Mouse (Mus musculus): ENCODE data around the gene Lyz2. TPM values are rescaled to one million over a fixed set of nuclear protein-coding genes. Genes with fewer than 3 reads are reported as not detected.
"Not testable (repeated sequence)": the region's sequence is repeated elsewhere in the genome, so short reads cannot be mapped to it uniquely, and the experiment has no call there.

Gene Lyz2
- total RNA-seq, 2 experiments from 2014 or later = 30.6 to 45.9 TPM

- Histone ChIP-seq H3K27ac (no peak overlapping the region), H3K4me3 (no peak overlapping the region)
- TF ChIP-seq CTCF (IDR thresholded peaks at IDR 0.05) = no peak
- intact Hi-C loops (cut with DNase I) = no loop called here
- no peak for DNase-seq
Observed at GRCm38 (mm10) chr10:117290046-117290870, 8.1 kb upstream of the Lyz2 start.

- DNase-seq; H3K4me3 ChIP-seq; H3K27ac ChIP-seq; intact Hi-C loops (cut with DNase I): not testable (repeated sequence)
Observed at GRCm38 (mm10) chr10:117289034-117289505, 6.9 kb upstream of the Lyz2 start.

GRCm38 (mm10) chr10:117288197-117289033 is 6.3 kb upstream of the Lyz2 start:
- Histone ChIP-seq H3K4me3 (no peak overlapping the region), H3K27ac (no peak overlapping the region)
- no peak for DNase-seq
- intact Hi-C loops (cut with DNase I) = no loop called here
- TF ChIP-seq CTCF (IDR thresholded peaks at IDR 0.05) = no peak

DNA sequence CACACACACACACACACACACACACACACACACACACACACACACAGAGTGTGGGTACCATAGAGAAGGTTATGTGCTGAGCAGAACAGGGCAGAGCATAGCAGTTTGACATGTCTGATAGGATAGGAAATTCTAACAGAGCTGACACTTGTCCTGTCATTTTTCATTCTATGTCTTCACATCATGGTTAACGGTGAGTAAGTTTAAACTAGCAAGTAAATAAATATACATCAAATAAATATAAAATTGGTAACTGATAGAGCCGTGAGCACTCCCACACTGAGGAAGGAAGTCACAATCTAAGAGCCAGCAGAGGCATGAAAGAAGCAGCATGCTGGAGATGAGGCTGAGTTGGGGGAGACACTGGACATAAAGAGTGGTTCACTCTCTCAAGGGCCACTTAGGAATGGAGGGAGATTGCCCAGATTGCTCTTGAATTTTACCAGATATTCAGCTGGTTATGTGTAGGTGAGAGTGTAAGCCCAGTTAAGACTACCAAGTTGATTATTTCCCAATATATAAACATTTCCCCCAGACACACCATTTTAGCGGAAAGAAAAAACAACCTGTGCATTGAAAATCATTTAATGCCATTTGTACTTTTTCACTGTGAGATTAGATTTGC is 5.2 kb upstream of the Lyz2 start:
- no peak for DNase-seq
- no peak for TF ChIP-seq CTCF (IDR thresholded peaks at IDR 0.05)
- Histone ChIP-seq H3K27ac (no peak overlapping the region), H3K4me3 (no peak overlapping the region)
- intact Hi-C loops (cut with DNase I) = no loop called here

- Histone ChIP-seq H3K27ac (no peak overlapping the region), H3K4me3 (no peak overlapping the region)
- no peak for TF ChIP-seq CTCF (IDR thresholded peaks at IDR 0.05)
- DNase-seq = no peak
- intact Hi-C loops (cut with DNase I) = no loop called here
Observed at GRCm38 (mm10) chr10:117286366-117286970, 4.3 kb upstream of the Lyz2 start.

GRCm38 (mm10) chr10:117285584-117285983 is 3.5 kb upstream of the Lyz2 start:
- H3K27ac ChIP-seq; DNase-seq; H3K4me3 ChIP-seq; intact Hi-C loops (cut with DNase I): not testable (repeated sequence)

- Histone ChIP-seq H3K4me3 (no peak overlapping the region), H3K27ac (no peak overlapping the region)
- DNase-seq = no peak
- no peak for TF ChIP-seq CTCF (IDR thresholded peaks at IDR 0.05)
- intact Hi-C loops (cut with DNase I) = no loop called here
Observed at GRCm38 (mm10) chr10:117284578-117285520, 2.7 kb upstream of the Lyz2 start.

DNA sequence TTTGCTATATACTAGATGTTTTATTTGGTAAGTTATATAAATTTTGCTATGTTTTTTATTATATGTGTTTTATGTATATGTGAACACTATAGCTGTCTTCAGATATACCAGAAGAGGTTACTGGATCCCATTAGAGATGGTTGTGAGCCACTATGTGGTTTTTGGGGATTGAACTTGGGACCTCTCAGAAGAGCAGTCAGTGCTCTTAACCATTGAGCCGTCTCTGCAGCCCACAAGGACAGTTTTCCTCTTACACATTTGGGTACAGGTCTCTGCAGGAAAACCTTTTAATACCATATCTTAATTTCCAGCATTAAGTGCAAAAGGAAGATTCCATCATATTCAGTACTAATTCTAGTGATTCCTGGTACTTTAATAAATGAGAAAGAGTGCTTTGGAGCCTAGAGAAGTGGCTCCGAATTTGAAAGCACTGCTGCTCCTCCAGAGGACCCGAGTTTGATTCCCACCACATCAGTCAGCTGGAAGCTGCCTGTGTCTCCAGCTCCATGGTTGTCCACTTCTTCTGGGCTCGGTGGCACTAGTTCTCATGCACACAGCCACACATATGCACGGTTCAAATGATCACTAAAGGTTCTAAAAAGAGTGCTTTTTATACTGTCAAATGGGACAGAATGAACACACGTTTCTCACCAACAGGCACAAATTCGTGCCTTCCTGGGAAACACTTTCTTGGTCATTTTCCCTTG is 1.9 kb upstream of the Lyz2 start:
- Histone ChIP-seq H3K27ac (no peak overlapping the region), H3K4me3 (no peak overlapping the region)
- DNase-seq = no peak
- intact Hi-C loops (cut with DNase I) = no loop called here
- TF ChIP-seq CTCF (IDR thresholded peaks at IDR 0.05) = no peak

- H3K4me3 ChIP-seq; H3K27ac ChIP-seq; DNase-seq; intact Hi-C loops (cut with DNase I): not testable (repeated sequence)
Observed at GRCm38 (mm10) chr10:117283196-117283595, 1.1 kb upstream of the Lyz2 start.

- H3K4me3 ChIP-seq = no peak overlapping the region
- no peak for DNase-seq
- intact Hi-C loops (cut with DNase I) = no loop called here
- no peak for TF ChIP-seq CTCF (IDR thresholded peaks at IDR 0.05)
- no peak overlapping the region for H3K27ac ChIP-seq
Observed at GRCm38 (mm10) chr10:117282551-117282950, 430 bp upstream of the Lyz2 start.

GRCm38 (mm10) chr10:117281381-117281920 is 670 bp downstream of the Lyz2 start:
- Histone ChIP-seq H3K4me3 (peak overlapping the region; percentile 48), H3K27ac (peak overlapping the region; percentile 48; the same call in 1 of the 2 replicates)
- intact Hi-C loops (cut with DNase I) = no loop called here
- no peak for DNase-seq
- no peak for TF ChIP-seq CTCF (IDR thresholded peaks at IDR 0.05)

Data from gastrocnemius, adult 2 months (tissue).